Mouse (Mus musculus) neural tube, embryonic 14.5 days (tissue): ENCODE measurements at regions not wholly inside any gene's neighbourhood (a gene's known extent, or its start where the extent isn't known, plus 50 kb on each side); places are given as distances from the start of the nearest gene placed in this dataset.
"Not testable (repeated sequence)": the region's sequence is repeated elsewhere in the genome, so short reads cannot be mapped to it uniquely, and the experiment has no call there.

Source experiments
- ATAC-seq: fragments of 200-750 bp; cut with Nextera tagmentation; 2 replicates; pipeline ENCODE4 v1.8.0; 2017; ENCODE audit warnings: low read depth, mild to moderate bottlenecking, moderate TSS enrichment, moderate library complexity
- H3K27ac ChIP-seq: fragments of 300-500 bp; sonication (generic); 2 replicates; pipeline ENCODE4 v1.5.1; 2014; ENCODE audit warnings: low read depth, mild to moderate bottlenecking, control low read depth, low read length, moderate library complexity, mixed read lengths
- H3K27me3 ChIP-seq: fragments of 300-500 bp; sonication (generic); 2 replicates; pipeline ENCODE4 v1.6.1; 2014; ENCODE audit warnings: low read length; ENCODE audit not compliant: control insufficient read depth, insufficient read depth
- H3K36me3 ChIP-seq: fragments of 300-500 bp; sonication (generic); 2 replicates; pipeline ENCODE4 v1.6.1; 2014; ENCODE audit warnings: low read length, mixed read lengths; ENCODE audit not compliant: control insufficient read depth, insufficient read depth
- H3K4me1 ChIP-seq: fragments of 300-500 bp; sonication (generic); 2 replicates; pipeline ENCODE4 v1.6.1; 2014; ENCODE audit warnings: low read length; ENCODE audit not compliant: control insufficient read depth, insufficient read depth
- H3K4me2 ChIP-seq: fragments of 300-500 bp; sonication (generic); 2 replicates; pipeline ENCODE4 v1.6.1; 2014; ENCODE audit warnings: mild to moderate bottlenecking, low read depth, low read length, control low read depth
- H3K4me3 ChIP-seq: fragments of 300-500 bp; sonication (generic); 2 replicates; pipeline ENCODE4 v1.5.1; 2014; ENCODE audit warnings: low read depth, low read length, control low read depth, mixed read lengths
- H3K9ac ChIP-seq: fragments of 300-500 bp; sonication (generic); replicated peaks from 2 replicates; pipeline ENCODE4 v1.6.1; 2014; ENCODE audit warnings: low read depth, mild to moderate bottlenecking, control low read depth, low read length, mixed read lengths
- H3K9me3 ChIP-seq: fragments of 300-500 bp; sonication (generic); 2 replicates; pipeline ENCODE4 v1.6.1; 2016; ENCODE audit warnings: low read length; ENCODE audit not compliant: control insufficient read depth
- WGBS: fragments of 180-500 bp; shearing (Covaris S2); extraction: QIAGEN DNeasy Blood & Tissue Kit; methylation state at CpG from one replicate; pipeline ENCODE4 v1.1.7; 2014; 5-methylcytosine and 5-hydroxymethylcytosine counted together

DNA sequence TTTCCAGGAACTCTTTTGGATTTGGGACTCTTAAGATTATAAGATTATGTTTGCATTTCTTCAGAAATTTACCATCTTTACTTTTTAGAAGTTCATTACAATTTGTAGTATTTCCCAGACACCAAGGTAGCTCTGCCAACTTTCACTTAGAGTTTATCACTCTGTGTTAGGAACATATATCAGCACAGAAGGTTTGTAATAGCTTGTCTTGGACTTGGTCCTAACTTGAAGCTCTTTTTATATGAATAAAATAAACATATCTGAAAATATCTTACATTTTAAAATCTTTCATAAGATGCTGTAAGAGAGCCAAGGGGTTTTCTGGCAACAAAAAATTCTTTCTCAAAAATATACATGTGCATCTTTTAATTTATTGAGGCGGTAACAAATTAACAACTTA lies 813.4 kb upstream of the 4931417E11Rik start:
- Histone ChIP-seq H3K36me3 (no peaks in the 10 kb centered on the region), H3K4me3 (no peak overlapping the region), H3K4me2 (no peak overlapping the region), H3K4me1 (no peaks in the 10 kb centered on the region), H3K9me3 (no peaks in the 10 kb centered on the region), H3K27ac (no peak overlapping the region), H3K9ac (no peak overlapping the region), H3K27me3 (no peaks in the 10 kb centered on the region)
- 86% methylated on average over 1 of the region's 1 CpGs for WGBS
- no peak for ATAC-seq

DNA sequence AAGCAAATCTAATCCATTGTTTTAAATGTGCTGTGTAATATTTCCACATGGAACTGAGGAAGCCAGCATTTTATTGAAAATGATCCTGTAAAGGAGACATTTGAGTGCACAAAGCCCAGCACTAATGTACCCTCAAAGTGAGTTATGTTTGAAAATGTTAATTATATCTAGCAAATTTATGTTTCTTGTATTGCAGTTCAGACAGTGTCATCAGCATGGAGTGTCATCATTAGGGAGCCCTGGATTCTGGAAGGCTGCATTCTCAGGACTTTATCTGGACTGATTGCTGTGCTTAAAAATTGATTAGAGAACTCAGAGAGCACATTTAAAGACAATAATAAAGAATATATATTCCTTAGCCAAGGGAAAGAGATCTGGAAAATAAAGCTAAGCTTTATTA lies 804.8 kb upstream of the 4931417E11Rik start:
- no peak overlapping the region for H3K9ac ChIP-seq
- no peak overlapping the region for H3K27ac ChIP-seq
- no peaks in the 10 kb centered on the region for H3K36me3 ChIP-seq
- H3K9me3 ChIP-seq: no peaks in the 10 kb centered on the region
- ATAC-seq: peak; percentile 70
- H3K4me3 ChIP-seq: no peak overlapping the region
- no peak overlapping the region for H3K4me2 ChIP-seq
- H3K27me3 ChIP-seq: no peaks in the 10 kb centered on the region
- H3K4me1 ChIP-seq: no peaks in the 10 kb centered on the region

DNA sequence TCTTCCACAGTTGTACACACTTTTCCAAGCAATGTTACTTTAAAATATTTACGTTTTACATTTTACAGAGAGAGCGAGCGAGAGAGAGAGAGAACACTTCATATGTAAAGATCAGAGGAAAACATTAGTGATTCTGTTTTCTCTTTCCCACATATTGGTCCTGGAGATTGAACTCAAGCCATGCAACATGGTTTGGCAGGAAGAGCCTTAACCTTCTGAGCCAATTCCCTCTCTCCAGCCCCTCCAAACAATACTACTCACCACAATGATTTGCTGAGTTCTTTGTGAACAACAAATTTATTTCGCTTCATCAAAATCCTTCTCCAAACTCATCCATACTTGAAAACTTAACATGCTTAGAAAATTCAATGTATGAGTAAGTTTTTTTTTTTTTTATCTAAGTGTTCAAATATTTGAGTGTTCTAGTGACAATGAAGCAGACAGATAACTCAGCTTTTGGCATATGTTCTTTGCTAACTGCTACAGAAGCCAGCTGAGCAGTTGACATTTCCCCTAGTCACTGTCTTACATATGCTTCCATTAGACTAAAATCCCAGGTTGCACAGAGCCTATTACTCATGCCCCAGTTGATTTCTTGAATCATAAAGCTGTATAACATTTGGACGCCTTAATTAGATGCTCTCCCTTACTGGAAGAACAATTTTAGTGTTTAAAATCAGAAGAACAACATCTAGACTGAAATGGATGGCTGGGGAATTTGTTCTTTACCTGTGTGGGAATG lies 801.9 kb upstream of the 4931417E11Rik start:
- 84% methylated on average over 5 of the region's 5 CpGs for WGBS
- no peak overlapping the region for H3K27ac ChIP-seq
- no peaks in the 10 kb centered on the region for H3K4me1 ChIP-seq
- no peak for ATAC-seq
- no peaks in the 10 kb centered on the region for H3K9me3 ChIP-seq
- H3K4me2 ChIP-seq: no peak overlapping the region
- H3K4me3 ChIP-seq: no peak overlapping the region
- no peak overlapping the region for H3K9ac ChIP-seq
- H3K36me3 ChIP-seq: no peaks in the 10 kb centered on the region
- no peaks in the 10 kb centered on the region for H3K27me3 ChIP-seq

DNA sequence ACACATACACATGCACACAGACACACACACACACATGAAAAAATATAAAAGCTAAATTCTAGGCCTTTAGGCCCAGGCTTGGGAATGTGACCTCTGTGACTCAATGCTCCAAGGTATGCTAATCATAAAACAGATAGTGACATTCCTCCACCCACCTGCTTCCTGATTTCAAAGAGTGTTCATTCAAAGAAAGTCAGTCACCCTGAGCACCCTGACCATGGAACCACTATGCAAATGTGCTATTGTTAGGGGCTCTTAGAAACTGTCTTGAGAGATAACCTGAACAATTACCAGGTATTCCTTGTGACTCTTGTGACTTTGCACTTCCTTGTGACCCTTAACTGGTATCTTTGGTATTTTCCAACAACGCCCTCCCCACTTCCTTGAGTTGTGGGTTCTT lies 797.1 kb upstream of the 4931417E11Rik start:
- not testable (repeated sequence) for H3K4me1 ChIP-seq, H3K4me2 ChIP-seq, ATAC-seq, H3K4me3 ChIP-seq, H3K9ac ChIP-seq, H3K36me3 ChIP-seq, H3K27ac ChIP-seq, H3K27me3 ChIP-seq, H3K9me3 ChIP-seq
- WGBS: 100% methylated on average over 1 of the region's 1 CpGs
